27 mouse cellular contexts compared by ENCODE assay signal in genomic region chr14:77180241-77180640, GRCm38 (mm10). TPM values are rescaled to one million over a fixed set of nuclear protein-coding genes. Genes with fewer than 3 reads are reported as not detected.
DNase-seq lines count a peak whose midpoint lies in the region; ATAC-seq and TF ChIP-seq lines count a peak whose summit lies in the region.
"Had no signal": no experiment of that assay in that cellular context is flagged by ENCODE, and none has a peak within 500 bp of the region (broad histone marks: within the 10 kb centered on the region; RNA-seq: fewer than 3 reads in every experiment).

No protein-coding gene starts in this region.

- WGBS in midbrain, embryonic 11.5 days: 94% methylated on average over 7 of the region's 7 CpGs
- WGBS in midbrain, embryonic 13.5 days: 90% methylated on average over 7 of the region's 7 CpGs
- 51% methylated on average over 7 of the region's 7 CpGs for WGBS in limb, embryonic 15.5 days

- peak overlapping the region; percentile 32 for H3K4me3 ChIP-seq in gastrocnemius, adult 2 months
- no peak overlapping the region for H3K4me3 ChIP-seq in midbrain, embryonic 11.5 days (ENCODE audit: low read depth, low read length)
- H3K4me3 ChIP-seq in midbrain, embryonic 13.5 days (replicated peaks): no peak overlapping the region
- no peak overlapping the region for H3K4me3 ChIP-seq in embryonic fibroblast, embryonic 13.5 days (ENCODE audit: insufficient read depth, low read length)
- H3K4me3 ChIP-seq in limb, embryonic 15.5 days: no peak overlapping the region
- H3K4me3 ChIP-seq: embryonic facial prominence, embryonic 12.5 days; heart, embryonic 15.5 days; hindbrain, embryonic 13.5 days; liver, embryonic 12.5 days; midbrain, embryonic 12.5 days; neural tube, embryonic 12.5 days had no signal

- H3K4me2 ChIP-seq in midbrain, embryonic 11.5 days: no peak overlapping the region
- H3K4me2 ChIP-seq in midbrain, embryonic 13.5 days (replicated peaks): no peak overlapping the region
- no peak overlapping the region for H3K4me2 ChIP-seq in limb, embryonic 15.5 days
- H3K4me2 ChIP-seq: embryonic facial prominence, embryonic 12.5 days; heart, embryonic 15.5 days; hindbrain, embryonic 13.5 days; liver, embryonic 12.5 days; midbrain, embryonic 12.5 days; neural tube, embryonic 12.5 days had no signal

- intact Hi-C loops in gastrocnemius, adult 2 months (cut with DNase I): no loop called here
- intact Hi-C loops in gastrocnemius, postnatal 36 days (cut with DNase I): no loop called here

- H3K36me3 ChIP-seq in midbrain, embryonic 11.5 days (ENCODE audit: control insufficient read depth, insufficient read depth, low read length): no peaks in the 10 kb centered on the region
- H3K36me3 ChIP-seq in midbrain, embryonic 13.5 days: 0 out of 2 replicates have a peak, but pooled peaks cover 2% of the 10 kb centered on the region
- no peaks in the 10 kb centered on the region for H3K36me3 ChIP-seq in limb, embryonic 15.5 days
- H3K36me3 ChIP-seq: embryonic facial prominence, embryonic 12.5 days; G1E; heart, embryonic 15.5 days; hindbrain, embryonic 13.5 days; liver, embryonic 12.5 days; midbrain, embryonic 12.5 days; neural tube, embryonic 12.5 days had no signal

- H3K9me3 ChIP-seq in midbrain, embryonic 11.5 days (ENCODE audit: control insufficient read depth, low read length): no peaks in the 10 kb centered on the region
- no peaks in the 10 kb centered on the region for H3K9me3 ChIP-seq in midbrain, embryonic 13.5 days
- no peaks in the 10 kb centered on the region for H3K9me3 ChIP-seq in limb, embryonic 15.5 days
- H3K9me3 ChIP-seq: embryonic facial prominence, embryonic 12.5 days; heart, embryonic 15.5 days; hindbrain, embryonic 13.5 days; liver, embryonic 12.5 days; midbrain, embryonic 12.5 days; neural tube, embryonic 12.5 days had no signal

- no peak for TF ChIP-seq POLR2A in embryonic fibroblast, embryonic 13.5 days (IDR thresholded peaks at IDR 0.05; ENCODE audit: low read depth, low read length)

- TF ChIP-seq CTCF in gastrocnemius, adult 2 months (IDR thresholded peaks at IDR 0.05): no peak
- no peak for TF ChIP-seq CTCF in embryonic fibroblast, embryonic 13.5 days (IDR thresholded peaks at IDR 0.05; ENCODE audit: borderline replicate concordance, insufficient read depth, low read length)

- no peak overlapping the region for H3K27ac ChIP-seq in gastrocnemius, adult 2 months
- no peak overlapping the region for H3K27ac ChIP-seq in midbrain, embryonic 11.5 days (ENCODE audit: low read depth, low read length)
- H3K27ac ChIP-seq in midbrain, embryonic 13.5 days: no peak overlapping the region
- H3K27ac ChIP-seq in embryonic fibroblast, embryonic 13.5 days (ENCODE audit: insufficient read depth, low read length): peak overlapping the region; percentile 48; the same call in 1 of the 2 replicates
- H3K27ac ChIP-seq in limb, embryonic 15.5 days: peak overlapping the region; percentile 65; the same call in 1 of the 2 replicates
- H3K27ac ChIP-seq: heart, embryonic 15.5 days; hindbrain, embryonic 13.5 days; liver, embryonic 12.5 days; midbrain, embryonic 12.5 days; neural tube, embryonic 12.5 days had no signal

- no peak for ATAC-seq in midbrain, embryonic 11.5 days (ENCODE audit: low FRiP score)
- no peak for ATAC-seq in midbrain, embryonic 13.5 days
- ATAC-seq in limb, embryonic 15.5 days (ENCODE audit: insufficient number of reproducible peaks, low FRiP score, low TSS enrichment, low read depth): 0 out of 2 replicates have a peak, but pooled peaks have one; percentile 14
- ATAC-seq: forebrain, embryonic 14.5 days; inflammation-experienced regulatory T-cells, adult 6 months; liver, embryonic 12.5 days; Patski had no signal

- no peak overlapping the region for H3K9ac ChIP-seq in midbrain, embryonic 11.5 days (ENCODE audit: low read length)
- no peak overlapping the region for H3K9ac ChIP-seq in midbrain, embryonic 13.5 days (replicated peaks)
- H3K9ac ChIP-seq in limb, embryonic 15.5 days: no peak overlapping the region
- H3K9ac ChIP-seq: embryonic facial prominence, embryonic 12.5 days; heart, embryonic 15.5 days; hindbrain, embryonic 13.5 days; liver, embryonic 12.5 days; midbrain, embryonic 12.5 days; neural tube, embryonic 12.5 days had no signal

- H3K27me3 ChIP-seq in midbrain, embryonic 11.5 days (ENCODE audit: control insufficient read depth, insufficient read depth, low read length): no peaks in the 10 kb centered on the region
- no peaks in the 10 kb centered on the region for H3K27me3 ChIP-seq in midbrain, embryonic 13.5 days
- no peaks in the 10 kb centered on the region for H3K27me3 ChIP-seq in limb, embryonic 15.5 days
- H3K27me3 ChIP-seq: CH12.LX; embryonic facial prominence, embryonic 12.5 days; heart, embryonic 15.5 days; hindbrain, embryonic 13.5 days; liver, embryonic 12.5 days; midbrain, embryonic 12.5 days; neural tube, embryonic 12.5 days; Patski had no signal

- no peaks in the 10 kb centered on the region for H3K4me1 ChIP-seq in midbrain, embryonic 11.5 days (ENCODE audit: control insufficient read depth, insufficient read depth, low read length)
- peaks cover 9% of the 10 kb centered on the region; the same call in 1 of the 2 replicates for H3K4me1 ChIP-seq in midbrain, embryonic 13.5 days (replicated peaks)
- peaks cover 8% of the 10 kb centered on the region; the same call in 1 of the 2 replicates for H3K4me1 ChIP-seq in embryonic fibroblast, embryonic 13.5 days (ENCODE audit: control insufficient read depth, insufficient read depth, low read length)
- peaks cover 19% of the 10 kb centered on the region for H3K4me1 ChIP-seq in limb, embryonic 15.5 days
- H3K4me1 ChIP-seq: embryonic facial prominence, embryonic 12.5 days; heart, embryonic 15.5 days; liver, embryonic 12.5 days; midbrain, embryonic 12.5 days; neural tube, embryonic 12.5 days had no signal

- no peak for DNase-seq in gastrocnemius, adult 2 months
- no peak for DNase-seq in gastrocnemius, postnatal 36 days
- peak; percentile 59 for DNase-seq in midbrain, embryonic 11.5 days (ENCODE audit: low spot score, missing footprints)
- no peak for DNase-seq in testis, postnatal 10 days (ENCODE audit: low spot score)
- DNase-seq: adrenal gland, postnatal 36 days; B cell, adult 2 months; cerebellum, adult 11-12 months; cerebellum, postnatal 14 days; kidney, adult 18-20 months; lung, adult 18-20 months; thymus, adult 18-20 months had no signal

RNA-seq across cellular contexts. Expression of gene Enox1, which starts 23.7 kb away (rescaled TPM):
- 1 to 10 TPM in 1 of 2 experiments, under 1 TPM in 1; 0.48 to 1.1 TPM for total RNA-seq in gastrocnemius, adult 2 months (2021)
- under 1 TPM; 0.57 to 0.89 TPM for total RNA-seq in gastrocnemius, postnatal 36 days (2021)
- 12.8 and 13.2 TPM in 2 replicates for polyA plus RNA-seq in midbrain, embryonic 11.5 days (2014; fragmentation: Nextera tagmentation; extraction: Ambion mirVana)
- 44.0 and 45.2 TPM in 2 replicates for polyA plus RNA-seq in midbrain, embryonic 13.5 days (2015; fragmentation: Nextera tagmentation; extraction: Ambion mirVana)
- 3.0 and 7.0 TPM in 2 replicates for polyA plus RNA-seq in embryonic fibroblast, embryonic 13.5 days (2011; ENCODE audit: insufficient read length, low read depth, missing spikeins)
- polyA plus RNA-seq in limb, embryonic 15.5 days (2015; fragmentation: Nextera tagmentation; extraction: Ambion mirVana): 17.8 and 19.4 TPM in 2 replicates
- total RNA-seq: CH12.LX; megakaryocyte progenitor cell, adult 5-6 weeks; monocyte, adult 5-6 weeks had no signal
- polyA plus RNA-seq: G1E had no signal

Comparison
In these comparisons a context has a peak if more than half of its experiments do, and no peak if none do; other contexts are left out.
1. H3K27ac ChIP-seq: peak in embryonic fibroblast, embryonic 13.5 days (single experiment) and limb, embryonic 15.5 days (single experiment); none in gastrocnemius, adult 2 months (single experiment), midbrain, embryonic 11.5 days (single experiment) and midbrain, embryonic 13.5 days (single experiment).